Mouse (Mus musculus): ENCODE results near the gene Pnma1. TPM values are rescaled to one million over a fixed set of nuclear protein-coding genes. Genes with fewer than 3 reads are reported as not detected.
A peak's percentile ranks its signal among the peaks of the same experiment; 100 is the strongest.

Pnma1 gene
- polyA plus RNA-seq, 1 experiment from 2014 or later: 0.71 TPM

GRCm38 (mm10) chr12:84152352-84153190 is 4.3 kb upstream of the Pnma1 start:
- Histone ChIP-seq H3K4me2 (ENCODE audit: low read depth, low read length) (0 out of 2 replicates have a peak overlapping the region, but pooled peaks have one; percentile 16), H3K36me3 (ENCODE audit: control insufficient read depth, insufficient read depth, low read length) (peaks cover 24% of the 10 kb centered on the region), H3K9me3 (replicated peaks; ENCODE audit: control insufficient read depth, low read length) (no peaks in the 10 kb centered on the region), H3K4me3 (replicated peaks; ENCODE audit: low read length) (no peak overlapping the region), H3K9ac (ENCODE audit: low read length) (no peak overlapping the region), H3K27ac (ENCODE audit: low read length) (peak overlapping the region; percentile 58), H3K4me1 (ENCODE audit: control insufficient read depth, insufficient read depth, low read length) (peaks cover 19% of the 10 kb centered on the region), H3K27me3 (ENCODE audit: control insufficient read depth, insufficient read depth, low read length) (no peaks in the 10 kb centered on the region)
- WGBS: 55% methylated on average over 32 of the region's 32 CpGs
- peak; percentile 45 for ATAC-seq (ENCODE audit: insufficient read depth, low FRiP score)

GRCm38 (mm10) chr12:84151911-84152310 is 3.6 kb upstream of the Pnma1 start:
- Histone ChIP-seq H3K27ac (ENCODE audit: low read length) (peak overlapping the region; percentile 58), H3K4me3 (replicated peaks; ENCODE audit: low read length) (no peak overlapping the region), H3K9me3 (replicated peaks; ENCODE audit: control insufficient read depth, low read length) (no peaks in the 10 kb centered on the region), H3K27me3 (ENCODE audit: control insufficient read depth, insufficient read depth, low read length) (no peaks in the 10 kb centered on the region), H3K9ac (ENCODE audit: low read length) (peak overlapping the region; percentile 43; the same call in 1 of the 2 replicates), H3K4me1 (ENCODE audit: control insufficient read depth, insufficient read depth, low read length) (peaks cover 19% of the 10 kb centered on the region), H3K4me2 (ENCODE audit: low read depth, low read length) (0 out of 2 replicates have a peak overlapping the region, but pooled peaks have one; percentile 16), H3K36me3 (ENCODE audit: control insufficient read depth, insufficient read depth, low read length) (peaks cover 22% of the 10 kb centered on the region)
- 76% methylated on average over 10 of the region's 10 CpGs for WGBS
- ATAC-seq (ENCODE audit: insufficient read depth, low FRiP score): peak; percentile 41; the same call in 1 of the 2 replicates

- ATAC-seq (ENCODE audit: insufficient read depth, low FRiP score): no peak
- Histone ChIP-seq H3K4me1 (ENCODE audit: control insufficient read depth, insufficient read depth, low read length) (peaks cover 19% of the 10 kb centered on the region), H3K4me3 (replicated peaks; ENCODE audit: low read length) (no peak overlapping the region), H3K27ac (ENCODE audit: low read length) (peak overlapping the region; percentile 58; the same call in 1 of the 2 replicates), H3K36me3 (ENCODE audit: control insufficient read depth, insufficient read depth, low read length) (peaks cover 18% of the 10 kb centered on the region), H3K9me3 (replicated peaks; ENCODE audit: control insufficient read depth, low read length) (no peaks in the 10 kb centered on the region), H3K27me3 (ENCODE audit: control insufficient read depth, insufficient read depth, low read length) (no peaks in the 10 kb centered on the region), H3K4me2 (ENCODE audit: low read depth, low read length) (no peak overlapping the region), H3K9ac (ENCODE audit: low read length) (0 out of 2 replicates have a peak overlapping the region, but pooled peaks have one; percentile 9)
- WGBS: 29% methylated on average over 6 of the region's 6 CpGs
Observed at GRCm38 (mm10) chr12:84150976-84151375, 2.7 kb upstream of the Pnma1 start.

GRCm38 (mm10) chr12:84149971-84150370 is 1.7 kb upstream of the Pnma1 start:
- Histone ChIP-seq H3K36me3 (ENCODE audit: control insufficient read depth, insufficient read depth, low read length) (peaks cover 11% of the 10 kb centered on the region; the same call in 1 of the 2 replicates), H3K4me2 (ENCODE audit: low read depth, low read length) (no peak overlapping the region), H3K9me3 (replicated peaks; ENCODE audit: control insufficient read depth, low read length) (no peaks in the 10 kb centered on the region), H3K9ac (ENCODE audit: low read length) (no peak overlapping the region), H3K27ac (ENCODE audit: low read length) (no peak overlapping the region), H3K4me3 (replicated peaks; ENCODE audit: low read length) (no peak overlapping the region), H3K4me1 (ENCODE audit: control insufficient read depth, insufficient read depth, low read length) (peaks cover 19% of the 10 kb centered on the region), H3K27me3 (ENCODE audit: control insufficient read depth, insufficient read depth, low read length) (no peaks in the 10 kb centered on the region)
- 88% methylated on average over 15 of the region's 15 CpGs for WGBS
- ATAC-seq (ENCODE audit: insufficient read depth, low FRiP score): no peak

GRCm38 (mm10) chr12:84148622-84149012 is 328 bp upstream of the Pnma1 start:
- H3K9ac ChIP-seq (ENCODE audit: low read length): peak overlapping the region; percentile 65
- 14% methylated on average over 10 of the region's 10 CpGs for WGBS
- H3K4me2 ChIP-seq (ENCODE audit: low read depth, low read length): peak overlapping the region; percentile 67
- H3K27me3 ChIP-seq (ENCODE audit: control insufficient read depth, insufficient read depth, low read length): no peaks in the 10 kb centered on the region
- 0 out of 2 replicates have a peak, but pooled peaks cover 6% of the 10 kb centered on the region for H3K36me3 ChIP-seq (ENCODE audit: control insufficient read depth, insufficient read depth, low read length)
- no peak overlapping the region for H3K27ac ChIP-seq (ENCODE audit: low read length)
- H3K4me3 ChIP-seq (replicated peaks; ENCODE audit: low read length): peak overlapping the region; percentile 48
- H3K4me1 ChIP-seq (ENCODE audit: control insufficient read depth, insufficient read depth, low read length): peaks cover 19% of the 10 kb centered on the region
- no peak for ATAC-seq (ENCODE audit: insufficient read depth, low FRiP score)
- H3K9me3 ChIP-seq (replicated peaks; ENCODE audit: control insufficient read depth, low read length): no peaks in the 10 kb centered on the region

- H3K9me3 ChIP-seq (replicated peaks; ENCODE audit: control insufficient read depth, low read length): no peaks in the 10 kb centered on the region
- H3K36me3 ChIP-seq (ENCODE audit: control insufficient read depth, insufficient read depth, low read length): no peaks in the 10 kb centered on the region
- no peak overlapping the region for H3K27ac ChIP-seq (ENCODE audit: low read length)
- H3K4me1 ChIP-seq (ENCODE audit: control insufficient read depth, insufficient read depth, low read length): no peaks in the 10 kb centered on the region
- H3K4me3 ChIP-seq (replicated peaks; ENCODE audit: low read length): no peak overlapping the region
- H3K27me3 ChIP-seq (ENCODE audit: control insufficient read depth, insufficient read depth, low read length): no peaks in the 10 kb centered on the region
- no peak for ATAC-seq (ENCODE audit: insufficient read depth, low FRiP score)
- H3K9ac ChIP-seq (ENCODE audit: low read length): no peak overlapping the region
- 55% methylated on average over 14 of the region's 14 CpGs for WGBS
- no peak overlapping the region for H3K4me2 ChIP-seq (ENCODE audit: low read depth, low read length)
Observed at GRCm38 (mm10) chr12:84142281-84143050, 5.8 kb downstream of the Pnma1 start.

- Histone ChIP-seq H3K27ac (ENCODE audit: low read length) (no peak overlapping the region), H3K9ac (ENCODE audit: low read length) (no peak overlapping the region), H3K27me3 (ENCODE audit: control insufficient read depth, insufficient read depth, low read length) (no peaks in the 10 kb centered on the region), H3K36me3 (ENCODE audit: control insufficient read depth, insufficient read depth, low read length) (no peaks in the 10 kb centered on the region), H3K4me1 (ENCODE audit: control insufficient read depth, insufficient read depth, low read length) (no peaks in the 10 kb centered on the region), H3K4me2 (ENCODE audit: low read depth, low read length) (no peak overlapping the region), H3K9me3 (replicated peaks; ENCODE audit: control insufficient read depth, low read length) (no peaks in the 10 kb centered on the region), H3K4me3 (replicated peaks; ENCODE audit: low read length) (no peak overlapping the region)
- no peak for ATAC-seq (ENCODE audit: insufficient read depth, low FRiP score)
- WGBS: 65% methylated on average over 4 of the region's 4 CpGs
Observed at GRCm38 (mm10) chr12:84141271-84141670, 7.0 kb downstream of the Pnma1 start.

GRCm38 (mm10) chr12:84140135-84140534 is 8.2 kb downstream of the Pnma1 start:
- no peak overlapping the region for H3K9ac ChIP-seq (ENCODE audit: low read length)
- 55% methylated on average over 4 of the region's 4 CpGs for WGBS
- no peaks in the 10 kb centered on the region for H3K36me3 ChIP-seq (ENCODE audit: control insufficient read depth, insufficient read depth, low read length)
- H3K4me1 ChIP-seq (ENCODE audit: control insufficient read depth, insufficient read depth, low read length): no peaks in the 10 kb centered on the region
- no peak overlapping the region for H3K4me3 ChIP-seq (replicated peaks; ENCODE audit: low read length)
- no peaks in the 10 kb centered on the region for H3K27me3 ChIP-seq (ENCODE audit: control insufficient read depth, insufficient read depth, low read length)
- no peak overlapping the region for H3K4me2 ChIP-seq (ENCODE audit: low read depth, low read length)
- no peak for ATAC-seq (ENCODE audit: insufficient read depth, low FRiP score)
- no peak overlapping the region for H3K27ac ChIP-seq (ENCODE audit: low read length)
- no peaks in the 10 kb centered on the region for H3K9me3 ChIP-seq (replicated peaks; ENCODE audit: control insufficient read depth, low read length)

GRCm38 (mm10) chr12:84137131-84137530 is 11.2 kb downstream of the Pnma1 start:
- Histone ChIP-seq H3K27me3 (ENCODE audit: control insufficient read depth, insufficient read depth, low read length) (no peaks in the 10 kb centered on the region), H3K27ac (ENCODE audit: low read length) (no peak overlapping the region), H3K9ac (ENCODE audit: low read length) (no peak overlapping the region), H3K36me3 (ENCODE audit: control insufficient read depth, insufficient read depth, low read length) (no peaks in the 10 kb centered on the region), H3K4me2 (ENCODE audit: low read depth, low read length) (no peak overlapping the region), H3K4me3 (replicated peaks; ENCODE audit: low read length) (no peak overlapping the region), H3K4me1 (ENCODE audit: control insufficient read depth, insufficient read depth, low read length) (no peaks in the 10 kb centered on the region), H3K9me3 (replicated peaks; ENCODE audit: control insufficient read depth, low read length) (no peaks in the 10 kb centered on the region)
- WGBS: 91% methylated on average over 7 of the region's 7 CpGs
- no peak for ATAC-seq (ENCODE audit: insufficient read depth, low FRiP score)

All from stomach, embryonic 16.5 days (tissue).